Mouse (Mus musculus): ENCODE measurements around the gene Gnai3. TPM values are rescaled to one million over a fixed set of nuclear protein-coding genes. Genes with fewer than 3 reads are reported as not detected.

The Gnai3 gene
- total and polyA plus RNA-seq, 3 experiments: 13.8 to 136 (median 117) TPM

GRCm38 (mm10) chr3:108111320-108111719 lies 34.6 kb downstream of the Gnai3 start:
- DNase-seq: peak; percentile 47

DNA sequence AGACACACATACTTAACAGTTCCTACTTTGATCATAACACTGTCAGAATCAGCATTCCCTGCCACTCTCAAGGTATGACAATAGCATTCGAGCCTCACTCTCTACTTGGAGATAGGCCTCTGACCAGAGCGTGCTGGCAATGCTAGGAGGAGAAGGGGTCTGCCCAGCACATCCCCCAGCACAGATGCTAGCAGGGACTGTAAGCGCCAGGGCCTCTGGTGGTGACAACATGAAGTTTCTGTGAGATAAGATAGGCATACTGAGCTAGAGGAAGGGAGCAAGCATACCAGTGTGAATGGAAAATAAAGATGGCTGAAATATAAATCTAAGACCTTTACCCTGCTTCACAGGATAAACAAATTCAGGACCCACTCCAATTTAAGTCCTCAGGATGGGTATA lies 40.7 kb downstream of the Gnai3 start:
- DNase-seq: no peak

DNA sequence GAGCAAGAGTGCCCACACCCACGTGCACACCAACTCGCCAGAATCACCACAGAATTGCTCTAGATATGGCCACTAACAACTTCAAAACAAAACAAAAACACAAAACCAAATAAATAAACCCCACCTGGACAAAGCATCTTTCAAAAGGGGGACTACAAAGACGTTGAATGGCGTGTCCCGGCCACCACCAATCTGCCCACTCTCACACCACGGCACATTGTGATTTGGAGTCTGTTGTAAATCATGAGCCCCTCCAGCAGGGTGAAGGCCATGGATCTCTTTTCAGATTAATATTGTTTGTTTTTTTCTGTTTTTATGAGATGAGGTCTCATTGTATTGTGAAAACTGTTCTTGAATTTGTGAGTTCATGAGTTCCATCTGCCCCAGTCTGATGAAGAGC lies 43.9 kb downstream of the Gnai3 start:
- no peak for DNase-seq

- no peak for DNase-seq
These were observed 44.4 kb downstream of the Gnai3 start for GRCm38 (mm10) chr3:108101594-108101993.

DNA sequence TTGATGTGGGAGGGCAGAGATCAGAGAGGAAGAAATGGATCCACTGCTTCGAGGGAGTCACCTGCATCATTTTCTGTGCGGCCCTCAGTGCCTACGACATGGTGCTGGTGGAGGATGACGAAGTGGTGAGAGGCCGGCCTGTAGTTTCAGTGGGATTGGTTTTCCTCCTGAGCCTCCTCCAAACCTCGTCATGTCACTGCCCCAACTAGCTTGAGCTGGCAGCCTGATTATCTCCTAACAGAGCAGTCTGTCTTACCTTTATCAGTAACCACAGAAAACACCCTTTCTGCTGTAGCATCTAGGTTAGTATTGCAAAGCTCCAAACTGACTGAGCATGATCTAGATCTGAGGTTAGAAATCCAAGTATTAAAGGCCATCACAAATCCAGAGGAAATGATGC lies 47.6 kb downstream of the Gnai3 start:
- DNase-seq: no peak

DNA sequence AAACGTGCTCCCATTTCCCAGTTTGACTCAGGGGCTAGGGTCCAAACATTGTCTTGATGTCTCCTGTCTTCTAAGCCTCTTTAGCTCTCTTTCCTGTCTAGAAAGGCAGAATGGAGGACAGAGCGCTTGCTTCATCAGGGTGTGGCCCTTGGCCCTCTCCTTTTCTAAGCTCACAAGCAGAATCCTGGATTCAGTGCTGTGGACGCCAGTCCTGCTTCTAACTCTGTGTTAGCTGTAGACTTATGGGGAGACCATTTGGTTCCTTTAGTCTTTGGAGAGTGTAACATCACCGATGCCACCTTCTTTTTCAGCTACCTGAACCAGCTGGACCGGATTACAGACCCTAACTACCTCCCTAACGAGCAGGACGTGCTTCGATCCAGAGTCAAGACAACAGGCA lies 48.3 kb downstream of the Gnai3 start:
- DNase-seq: no peak

- DNase-seq: no peak
These were observed 49.2 kb downstream of the Gnai3 start for GRCm38 (mm10) chr3:108096726-108097125.

DNA sequence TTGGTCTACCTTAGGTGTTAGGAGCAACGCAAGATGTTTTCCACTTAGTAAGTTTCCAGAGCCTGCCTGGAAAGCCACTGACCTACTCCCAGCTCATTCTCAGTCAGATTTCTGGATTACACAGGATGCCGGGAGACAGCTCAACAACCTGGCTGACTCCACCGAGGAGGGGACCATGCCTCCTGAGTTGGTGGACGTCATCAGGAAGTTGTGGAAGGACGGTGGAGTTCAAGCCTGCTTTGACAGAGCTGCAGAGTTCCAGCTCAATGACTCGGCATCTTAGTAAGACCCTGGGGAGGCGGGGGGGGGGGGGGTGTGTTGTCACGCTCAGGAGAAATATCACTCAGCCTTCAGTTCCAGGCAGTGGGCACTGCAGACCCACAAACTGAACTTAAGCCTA lies 49.7 kb downstream of the Gnai3 start:
- peak; percentile 52 for DNase-seq

DNA sequence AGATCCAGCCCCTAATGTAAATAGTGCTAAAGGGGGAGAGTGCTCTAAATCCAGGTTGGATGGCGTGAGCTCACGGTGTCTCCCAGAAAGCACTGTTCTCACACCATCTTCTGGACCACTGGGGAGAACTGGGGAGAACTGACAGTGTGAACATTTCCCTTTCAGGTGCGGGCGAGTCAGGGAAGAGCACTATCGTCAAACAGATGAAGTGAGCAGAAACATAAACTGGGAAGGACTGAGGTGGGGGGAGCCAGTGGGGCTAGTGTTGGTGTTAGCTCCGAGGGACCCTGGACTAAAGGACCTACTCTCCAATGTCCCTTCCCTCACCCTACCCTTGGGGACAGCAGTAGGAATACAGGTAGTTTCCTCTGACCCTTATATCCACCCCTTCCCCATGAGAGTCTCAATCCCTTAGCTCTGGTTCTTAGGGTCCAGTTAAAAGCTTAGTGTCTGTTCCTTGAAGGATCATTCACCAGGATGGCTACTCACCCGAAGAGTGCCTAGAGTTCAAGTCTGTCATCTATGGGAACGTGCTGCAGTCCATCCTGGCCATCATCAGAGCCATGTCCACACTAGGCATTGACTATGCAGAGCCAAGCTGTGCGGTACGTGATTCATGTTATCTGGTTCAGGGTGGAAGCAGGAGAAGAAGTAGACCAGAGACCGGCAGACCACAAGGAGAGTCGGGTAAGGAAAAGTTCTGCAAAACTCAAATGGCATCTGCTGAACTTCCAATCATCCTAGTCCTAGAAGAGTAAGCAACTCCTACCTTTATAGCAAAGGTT lies 50.8 kb downstream of the Gnai3 start:
- DNase-seq: no peak

GRCm38 (mm10) chr3:108094146-108094545 lies 51.8 kb downstream of the Gnai3 start:
- peak; percentile 50 for DNase-seq

DNA sequence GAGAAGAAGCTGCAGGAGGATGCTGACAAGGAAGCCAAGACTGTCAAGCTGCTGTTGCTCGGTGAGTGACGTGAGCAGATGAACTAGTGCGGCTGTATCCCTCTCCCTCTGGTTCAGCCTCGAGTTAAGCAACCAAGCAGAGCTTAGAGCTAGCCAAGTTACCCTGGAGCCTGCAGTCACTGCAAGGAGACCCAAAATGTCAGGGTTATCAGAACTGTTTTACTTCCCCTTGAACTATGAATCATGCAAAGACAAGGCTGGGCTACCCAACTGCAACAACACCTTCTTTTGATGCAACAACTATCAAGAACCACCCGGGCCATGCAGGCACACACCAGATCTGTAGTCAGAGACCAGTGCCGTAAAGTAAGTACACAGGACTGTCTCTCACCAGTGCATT lies 52.6 kb downstream of the Gnai3 start:
- DNase-seq: peak; percentile 85

GRCm38 (mm10) chr3:108092536-108093115 lies 53.3 kb downstream of the Gnai3 start, which contains the start of gene Gnat2:
Gene Gnat2 (plus strand): TSS chr3:108092789.
- DNase-seq: peak; percentile 59

- DNase-seq: peak; percentile 25
These were observed 53.9 kb downstream of the Gnai3 start for GRCm38 (mm10) chr3:108092030-108092429.

- no peak for DNase-seq
These were observed 55.4 kb downstream of the Gnai3 start for GRCm38 (mm10) chr3:108090561-108090960.

GRCm38 (mm10) chr3:108089916-108090315 lies 56.0 kb downstream of the Gnai3 start:
- no peak for DNase-seq

DNA sequence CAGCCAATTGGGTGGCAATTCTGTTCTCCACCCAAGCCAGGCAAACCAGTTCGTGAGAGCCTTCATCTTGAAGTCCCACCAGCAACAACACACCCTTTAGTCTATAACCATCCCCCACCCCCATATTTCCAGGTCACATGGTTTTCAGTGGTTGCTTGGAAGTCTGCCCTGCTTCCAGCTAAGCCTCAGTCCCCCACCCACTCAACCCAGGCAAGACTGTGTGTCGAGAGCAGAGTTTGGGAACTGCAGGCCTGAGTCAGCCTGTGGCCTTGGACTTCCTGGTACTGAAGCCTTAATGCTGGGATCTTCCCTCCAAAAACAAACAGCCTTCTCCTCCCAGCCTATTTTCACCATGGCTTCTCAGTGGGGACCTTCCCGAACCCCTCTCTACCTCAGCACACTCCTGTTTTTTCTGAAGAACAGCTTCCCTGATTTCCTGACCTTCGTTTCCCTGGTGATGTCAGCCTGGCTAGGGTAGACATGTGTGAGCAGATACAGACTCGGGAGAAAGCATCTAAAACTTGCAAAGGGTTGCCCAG lies 57.0 kb downstream of the Gnai3 start:
- peak; percentile 78 for DNase-seq

DNA sequence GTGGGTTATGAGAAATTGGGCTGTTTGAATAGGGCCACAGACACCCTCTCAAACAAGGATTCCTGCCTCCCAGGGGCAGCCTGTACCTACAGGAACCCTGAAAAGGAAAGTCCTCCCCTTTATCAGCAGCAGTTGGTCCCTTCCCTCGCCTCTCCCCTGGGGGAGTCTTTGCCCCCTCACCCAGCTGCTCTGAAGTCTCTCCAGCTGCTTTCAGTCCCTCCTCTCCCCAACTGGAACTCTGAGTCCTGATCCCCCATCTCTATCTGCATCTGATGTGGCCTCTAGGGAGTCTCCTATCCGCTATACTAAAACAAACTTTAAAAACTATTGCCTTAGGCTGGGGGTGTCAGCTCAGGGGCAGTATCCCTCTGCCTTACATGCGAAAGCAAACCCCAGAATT lies 58.6 kb downstream of the Gnai3 start:
- peak; percentile 45 for DNase-seq

DNA sequence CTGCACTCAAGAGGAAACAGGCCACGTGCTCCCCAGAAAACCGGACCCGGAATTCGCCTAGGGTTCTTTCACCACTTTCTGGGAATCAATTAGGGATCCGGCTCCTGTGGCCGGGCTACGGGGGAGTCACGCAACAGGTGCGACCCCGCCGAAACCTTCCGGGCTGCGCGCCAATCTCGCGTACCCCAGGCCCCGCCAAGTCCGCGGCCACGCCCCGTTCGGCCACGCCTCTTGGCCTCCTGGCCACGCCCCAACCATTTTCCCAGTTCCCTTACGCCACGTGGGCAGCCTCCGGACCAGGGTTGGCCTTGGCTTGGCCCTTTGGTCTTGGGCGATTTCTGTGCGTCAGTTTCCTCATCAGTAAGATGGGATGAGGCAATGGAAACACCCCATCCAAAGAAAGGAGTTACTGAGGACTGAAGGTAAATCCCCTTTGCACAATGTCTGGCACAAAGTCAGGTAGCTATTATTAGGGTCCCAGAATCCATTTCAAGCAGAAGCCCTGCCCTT lies 59.4 kb downstream of the Gnai3 start, which contains the start of gene Ampd2:
Ampd2 (minus strand) TSS at position 182 of the 510 bp plus-strand sequence.
- DNase-seq: peak; percentile 96

GRCm38 (mm10) chr3:108085721-108086469 lies 60.1 kb downstream of the Gnai3 start:
- DNase-seq: peak; percentile 95

DNA sequence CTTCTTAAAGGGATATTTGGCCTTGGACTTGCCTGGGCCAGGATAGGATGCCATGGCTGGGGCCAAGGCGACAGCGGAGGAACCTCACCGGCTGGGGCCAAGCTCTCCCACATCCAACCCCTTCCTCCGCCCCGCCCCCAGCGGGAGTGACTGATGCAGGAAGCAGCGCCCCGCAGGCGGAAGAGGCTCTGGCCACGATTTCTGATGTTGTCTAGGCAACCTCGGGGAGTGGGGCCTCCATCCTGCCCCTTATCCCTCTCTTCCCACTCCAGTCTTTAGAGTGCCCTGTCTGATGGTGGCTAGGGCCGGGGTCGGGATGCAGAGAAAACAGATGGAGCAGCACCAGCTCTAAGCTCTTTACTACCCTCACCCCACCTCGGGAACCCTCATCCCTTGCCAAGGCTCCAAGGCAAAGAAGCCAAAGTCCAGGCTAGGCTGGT lies 60.6 kb downstream of the Gnai3 start:
- DNase-seq: peak; percentile 98

DNA sequence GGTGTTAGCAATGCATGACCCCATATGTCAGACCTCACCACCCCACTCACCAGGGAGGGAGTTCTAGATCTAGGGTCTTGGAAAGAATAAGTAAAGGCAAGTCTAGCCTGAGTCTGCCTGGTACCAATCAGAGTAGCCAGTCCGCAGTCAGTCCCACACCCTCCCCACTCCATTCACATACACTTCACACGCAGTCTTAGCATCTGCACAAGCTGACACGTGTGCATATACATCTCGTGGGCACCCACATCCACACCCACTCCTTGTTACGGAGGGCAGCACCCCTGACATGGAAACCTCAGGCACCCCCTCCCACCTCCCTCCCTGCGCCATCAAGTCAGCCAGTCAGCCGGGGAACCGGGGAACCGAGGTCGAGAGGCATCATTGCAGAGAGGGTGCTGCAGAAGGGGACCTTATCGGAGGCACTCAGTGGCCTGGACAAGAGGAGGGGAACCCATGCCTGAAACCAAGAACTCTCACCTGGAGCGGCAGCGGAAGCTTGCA lies 61.1 kb downstream of the Gnai3 start:
- DNase-seq: no peak

DNA sequence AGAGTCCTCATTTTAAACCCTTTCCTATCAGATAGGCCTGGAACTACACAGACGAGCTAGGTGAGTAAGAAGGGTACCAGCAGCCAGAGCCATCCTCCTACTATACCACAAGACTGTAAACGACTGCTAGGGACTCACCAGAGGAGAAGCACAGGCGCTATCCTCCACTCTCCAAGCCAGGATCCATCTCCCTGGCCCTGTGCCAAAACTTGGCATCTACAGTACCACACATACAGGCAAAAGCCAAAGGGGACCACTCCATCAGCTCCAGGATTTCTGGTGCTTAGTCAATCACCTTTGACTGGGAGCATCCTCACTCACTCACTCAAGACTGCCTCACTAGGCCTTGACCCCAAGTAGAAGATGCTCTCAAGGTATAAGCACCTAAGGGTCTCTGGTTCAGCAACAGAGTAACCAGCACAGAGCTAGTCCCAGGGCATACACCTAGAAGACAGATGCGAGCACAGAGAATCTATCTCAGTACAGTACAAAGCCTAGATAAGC lies 62.0 kb downstream of the Gnai3 start:
- DNase-seq: peak; percentile 31
